In the genomic region with DNA sequence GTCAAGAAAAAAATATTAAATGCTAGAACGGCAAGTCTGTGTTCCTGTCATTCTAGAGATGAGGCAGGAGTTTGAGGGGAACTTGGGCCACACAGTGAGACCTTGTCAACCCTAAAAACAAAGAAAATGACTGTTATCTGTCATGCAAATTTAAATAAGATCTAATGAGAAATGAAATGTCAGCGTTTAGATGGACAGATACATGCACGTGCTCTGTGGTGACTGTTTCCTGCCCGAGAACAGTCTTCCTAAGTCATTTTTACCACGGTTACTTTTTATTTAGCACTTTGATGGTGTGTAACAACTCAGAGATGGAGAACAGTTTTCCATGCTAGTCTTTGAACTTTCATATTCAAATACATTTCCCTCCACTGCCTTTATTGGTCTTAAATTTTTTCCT, we compare ENCODE assay signal across 12 mouse cellular contexts.
"Had no signal": no experiment of that assay in that cellular context is flagged by ENCODE, and none has a peak within 500 bp of the region (broad histone marks: within the 10 kb centered on the region; RNA-seq: fewer than 3 reads in every experiment).

No protein-coding gene starts in this region.

- H3K9ac ChIP-seq: liver, embryonic 13.5 days; neural tube, embryonic 13.5 days had no signal

- H3K4me3 ChIP-seq: liver, embryonic 13.5 days; neural tube, embryonic 13.5 days had no signal

- H3K4me2 ChIP-seq: liver, embryonic 13.5 days; neural tube, embryonic 13.5 days had no signal

- H3K9me3 ChIP-seq: liver, embryonic 13.5 days; neural tube, embryonic 13.5 days had no signal

- H3K36me3 ChIP-seq: liver, embryonic 13.5 days; neural tube, embryonic 13.5 days had no signal

- H3K27me3 ChIP-seq: liver, embryonic 13.5 days; neural tube, embryonic 13.5 days had no signal

- H3K27ac ChIP-seq: liver, embryonic 13.5 days; neural tube, embryonic 13.5 days had no signal

- DNase-seq: kidney, adult 18-20 months; kidney, postnatal 10 days; kidney, postnatal 4 days; left cerebral cortex, postnatal 4 days; liver; liver, embryonic 13.5 days; lung, adult 18-20 months; lung, postnatal 36 days; midbrain, embryonic 14.5 days; right cerebral cortex, postnatal 14 days; thymus, postnatal 36 days had no signal
